Mouse (Mus musculus) kidney, adult 2 months (tissue): Measurements from ENCODE around the gene Tle1. TPM values are rescaled to one million over a fixed set of nuclear protein-coding genes. Genes with fewer than 3 reads are reported as not detected.

Experiments
- DNase-seq: peaks from one replicate; pipeline ENCODE4 v3.0.0; 2021
- H3K27ac ChIP-seq: fragments of 200-500 bp; 2 replicates; pipeline ENCODE4 v1.5.1; 2012; ENCODE audit warnings: low read depth, low read length, control low read depth, inconsistent platforms; ENCODE audit not compliant: insufficient read depth
- H3K27me3 ChIP-seq: fragments of 200-500 bp; replicated peaks from 2 replicates; pipeline ENCODE4 v1.6.1; 2012; ENCODE audit warnings: mild to moderate bottlenecking, moderate library complexity, low read length, inconsistent platforms; ENCODE audit not compliant: control insufficient read depth, insufficient read depth
- H3K36me3 ChIP-seq: fragments of 200-500 bp; 2 replicates; pipeline ENCODE4 v1.6.1; 2012; ENCODE audit warnings: mild to moderate bottlenecking, moderate library complexity, low read length, inconsistent platforms; ENCODE audit not compliant: control insufficient read depth, insufficient read depth
- H3K4me1 ChIP-seq: fragments of 200-500 bp; 2 replicates; pipeline ENCODE4 v1.6.1; 2011; ENCODE audit warnings: low read length; ENCODE audit not compliant: control insufficient read depth, insufficient read depth
- H3K4me3 ChIP-seq: fragments of 200-500 bp; 2 replicates; pipeline ENCODE4 v1.5.1; 2011; ENCODE audit warnings: mild to moderate bottlenecking, low read depth, low read length, control low read depth; ENCODE audit not compliant: insufficient read depth
- CTCF ChIP-seq: fragments of 200-500 bp; conservative IDR thresholded peaks from 2 replicates; pipeline ENCODE4 v1.5.1; 2011; ENCODE audit warnings: low read depth, mild to moderate bottlenecking, control low read depth, low read length, moderate library complexity, mixed read lengths; ENCODE audit not compliant: insufficient read depth, insufficient read length
- POLR2A ChIP-seq: fragments of 200-500 bp; IDR thresholded peaks from one replicate; pipeline ENCODE4 v1.6.1; 2011; ENCODE audit warnings: low read depth, low read length, control low read depth
- WGBS: fragments of 180-500 bp; shearing (Covaris S2); methylation state at CpG from one replicate; pipeline ENCODE4 v1.1.7; 2018; 5-methylcytosine and 5-hydroxymethylcytosine counted together
- polyA plus RNA-seq: library from polyadenylated mRNA; depleted of rRNA; stranded (reverse); fragments of >200 nt; gene quantifications from 2 replicates; pipeline ENCODE4 v1.2.3, GENCODE M21; 2012

Gene Tle1
- polyA plus RNA-seq, 1 experiment = 16.8 TPM

DNA sequence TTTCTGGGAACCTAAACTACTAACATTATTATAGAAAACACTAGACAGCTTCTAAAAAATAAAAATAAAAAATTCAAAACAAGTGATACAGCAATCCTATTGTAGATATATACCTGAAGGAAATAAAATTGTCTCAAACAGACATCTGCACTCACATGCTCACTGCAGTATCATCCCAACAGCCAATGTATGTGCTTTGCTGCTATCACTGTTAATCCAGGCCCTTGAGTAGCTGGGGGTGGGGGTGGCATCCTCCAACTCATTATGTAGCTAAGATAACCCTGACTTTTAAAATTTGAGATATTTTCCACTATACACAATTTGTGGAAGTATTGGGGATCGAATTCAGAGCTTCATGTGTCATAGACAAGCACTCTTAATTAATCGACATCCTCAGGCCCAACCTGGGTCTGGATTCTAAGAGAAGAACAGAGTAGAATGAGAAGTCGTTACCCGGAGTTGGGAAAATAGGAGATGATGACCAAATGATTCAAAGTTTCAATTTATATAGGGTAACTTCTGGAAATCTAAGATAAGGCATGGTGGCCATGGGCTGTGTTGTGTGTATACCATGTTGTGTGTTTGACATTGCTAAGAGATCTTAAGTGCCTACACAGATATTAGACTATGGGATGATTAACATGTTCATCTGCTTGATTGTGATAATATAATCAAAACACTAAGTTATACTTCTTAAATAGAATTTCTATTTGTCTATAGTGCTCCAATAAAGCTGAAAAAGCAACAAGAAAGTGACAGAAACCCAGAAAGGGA lies 38.1 kb downstream of the Tle1 start:
- no peak overlapping the region for H3K4me3 ChIP-seq
- 95% methylated on average over 4 of the region's 4 CpGs for WGBS
- H3K27me3 ChIP-seq = no peaks in the 10 kb centered on the region
- DNase-seq = no peak
- peaks cover 4% of the 10 kb centered on the region; the same call in 1 of the 2 replicates for H3K4me1 ChIP-seq
- TF ChIP-seq POLR2A (no peak), CTCF (no peak)
- H3K36me3 ChIP-seq = no peaks in the 10 kb centered on the region; the same call in 1 of the 2 replicates
- no peak overlapping the region for H3K27ac ChIP-seq

DNA sequence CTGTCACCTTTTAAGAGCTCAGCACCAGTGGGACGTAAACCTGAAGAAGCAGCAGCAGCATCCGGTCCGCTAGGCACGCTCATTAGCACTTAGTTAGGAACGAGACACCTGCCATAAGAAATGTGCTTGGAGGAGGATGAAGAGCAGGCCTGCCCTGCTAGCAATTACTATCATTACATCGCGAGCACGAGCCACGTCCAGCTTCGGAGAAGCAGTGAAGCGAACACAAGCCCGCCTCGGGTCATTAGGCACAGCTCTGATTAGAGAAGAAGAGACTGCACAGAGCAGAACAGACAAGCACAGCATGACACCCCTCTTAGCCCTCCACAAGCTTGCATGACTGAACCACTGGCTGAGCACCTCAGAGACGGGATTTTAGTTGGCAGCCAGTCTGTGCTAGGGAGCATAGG lies 40.6 kb downstream of the Tle1 start:
- Histone ChIP-seq H3K27ac (no peak overlapping the region), H3K4me1 (no peaks in the 10 kb centered on the region; the same call in 1 of the 2 replicates), H3K4me3 (no peak overlapping the region), H3K27me3 (no peaks in the 10 kb centered on the region), H3K36me3 (no peaks in the 10 kb centered on the region; the same call in 1 of the 2 replicates)
- peak; percentile 15 for DNase-seq
- no peak for TF ChIP-seq POLR2A
- TF ChIP-seq CTCF = no peak
- 57% methylated on average over 14 of the region's 14 CpGs for WGBS

DNA sequence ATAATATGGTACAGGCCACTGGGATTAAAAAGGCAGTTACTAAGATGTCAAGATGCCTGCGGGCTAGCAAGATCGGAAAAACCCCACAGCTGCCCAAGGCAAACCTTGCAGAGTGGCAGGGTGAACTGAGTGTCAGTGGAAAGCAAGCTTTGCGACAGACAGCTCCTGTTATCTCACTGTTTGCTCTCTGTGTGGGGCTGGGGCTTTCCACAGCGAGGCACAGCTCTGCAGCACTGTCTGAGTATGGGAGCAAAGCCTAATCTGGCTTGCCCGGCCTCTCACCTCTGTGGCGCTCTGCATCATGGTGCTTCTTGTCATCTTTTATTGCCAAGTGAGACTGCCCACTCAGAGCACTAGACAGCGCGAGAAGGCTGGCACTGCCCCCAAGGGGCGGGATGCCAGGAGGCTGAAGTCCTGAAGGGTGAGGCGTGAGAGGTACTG lies 42.8 kb downstream of the Tle1 start:
- no peaks in the 10 kb centered on the region for H3K27me3 ChIP-seq
- WGBS = 66% methylated on average over 10 of the region's 10 CpGs
- no peak for DNase-seq
- no peak overlapping the region for H3K4me3 ChIP-seq
- H3K4me1 ChIP-seq = no peaks in the 10 kb centered on the region; the same call in 1 of the 2 replicates
- TF ChIP-seq CTCF (no peak), POLR2A (no peak)
- no peak overlapping the region for H3K27ac ChIP-seq
- no peaks in the 10 kb centered on the region for H3K36me3 ChIP-seq

DNA sequence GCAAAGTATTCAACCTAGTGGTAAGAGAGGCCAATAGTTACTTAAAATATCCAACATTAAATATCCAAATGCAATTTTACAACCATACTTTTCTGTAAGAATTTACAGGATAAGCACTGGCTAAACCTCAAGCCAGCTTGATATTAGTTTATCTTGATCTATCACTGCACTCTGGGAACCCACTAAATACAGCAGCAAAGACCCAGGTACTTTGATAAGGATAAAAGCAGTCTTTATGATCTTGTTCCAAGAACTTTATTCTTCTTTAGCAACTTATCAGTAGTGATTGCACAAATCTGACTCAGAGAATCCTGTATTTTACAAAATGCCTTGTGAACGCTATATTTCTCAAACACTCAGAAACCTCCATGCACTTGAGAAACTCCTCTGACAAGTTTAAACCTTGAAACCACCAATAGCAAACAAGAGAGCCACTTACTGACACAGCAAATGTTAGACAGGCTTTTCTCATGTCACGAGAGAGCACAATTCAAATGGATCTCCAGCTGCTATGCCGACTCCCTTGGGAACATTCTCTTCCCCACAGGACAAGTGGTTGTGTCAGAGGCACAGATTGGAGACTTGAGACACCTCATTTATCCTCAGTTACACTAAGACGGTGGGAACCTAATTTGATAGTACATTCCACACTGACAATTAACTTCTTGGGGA lies 50.1 kb downstream of the Tle1 start:
- H3K27ac ChIP-seq = no peak overlapping the region
- TF ChIP-seq POLR2A (no peak), CTCF (no peak)
- DNase-seq = no peak
- no peak overlapping the region for H3K4me3 ChIP-seq
- H3K36me3 ChIP-seq = no peaks in the 10 kb centered on the region
- no peaks in the 10 kb centered on the region for H3K4me1 ChIP-seq
- H3K27me3 ChIP-seq = no peaks in the 10 kb centered on the region
- WGBS = 67% methylated on average over 4 of the region's 4 CpGs

DNA sequence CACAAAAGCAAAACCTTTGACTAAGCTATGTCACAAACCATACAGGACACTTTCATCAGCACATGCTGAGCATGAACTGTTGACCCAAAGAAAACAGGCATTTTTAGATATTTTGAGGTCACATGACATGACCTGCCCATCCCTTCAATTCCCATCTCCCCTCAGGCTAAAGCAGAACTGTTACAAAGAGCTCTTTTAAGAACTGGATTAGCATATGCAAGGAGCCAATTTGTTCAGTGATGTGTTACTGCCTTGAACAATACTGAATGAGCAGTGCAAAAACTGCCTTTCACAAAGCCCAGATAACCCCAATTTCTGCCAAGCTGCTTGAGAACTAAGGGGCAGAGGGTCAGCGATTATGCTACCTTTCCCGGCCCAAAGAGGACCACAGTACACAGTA lies 54.7 kb downstream of the Tle1 start:
- Histone ChIP-seq H3K4me1 (no peaks in the 10 kb centered on the region), H3K27me3 (no peaks in the 10 kb centered on the region), H3K36me3 (no peaks in the 10 kb centered on the region), H3K4me3 (no peak overlapping the region), H3K27ac (no peak overlapping the region)
- 75% methylated on average over 2 of the region's 2 CpGs for WGBS
- no peak for TF ChIP-seq CTCF
- TF ChIP-seq POLR2A = no peak
- DNase-seq = no peak

DNA sequence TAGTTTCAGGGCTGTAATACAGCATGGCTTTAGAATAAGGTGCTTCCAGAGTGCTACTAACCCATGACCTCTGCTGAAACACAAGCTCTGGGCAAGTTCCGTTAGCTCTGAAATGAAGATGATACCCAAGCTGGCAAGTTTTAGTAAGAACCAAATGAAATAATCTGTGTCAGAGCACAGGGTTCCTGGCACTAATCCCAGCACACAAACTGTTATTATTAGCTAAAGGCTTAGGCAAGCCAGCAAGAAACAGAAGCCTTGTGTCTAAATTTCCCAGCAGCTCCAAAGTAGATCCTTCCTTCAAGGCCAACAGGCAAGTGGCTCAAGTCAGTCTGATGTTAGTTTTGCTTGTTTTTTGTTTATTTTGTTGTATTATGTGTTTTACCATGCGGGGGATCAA lies 56.2 kb downstream of the Tle1 start:
- H3K4me3 ChIP-seq = no peak overlapping the region
- WGBS = 74% methylated on average over 2 of the region's 2 CpGs
- DNase-seq = no peak
- no peak overlapping the region for H3K27ac ChIP-seq
- no peaks in the 10 kb centered on the region for H3K36me3 ChIP-seq
- H3K27me3 ChIP-seq = no peaks in the 10 kb centered on the region
- no peak for TF ChIP-seq POLR2A
- TF ChIP-seq CTCF = no peak
- no peaks in the 10 kb centered on the region for H3K4me1 ChIP-seq

DNA sequence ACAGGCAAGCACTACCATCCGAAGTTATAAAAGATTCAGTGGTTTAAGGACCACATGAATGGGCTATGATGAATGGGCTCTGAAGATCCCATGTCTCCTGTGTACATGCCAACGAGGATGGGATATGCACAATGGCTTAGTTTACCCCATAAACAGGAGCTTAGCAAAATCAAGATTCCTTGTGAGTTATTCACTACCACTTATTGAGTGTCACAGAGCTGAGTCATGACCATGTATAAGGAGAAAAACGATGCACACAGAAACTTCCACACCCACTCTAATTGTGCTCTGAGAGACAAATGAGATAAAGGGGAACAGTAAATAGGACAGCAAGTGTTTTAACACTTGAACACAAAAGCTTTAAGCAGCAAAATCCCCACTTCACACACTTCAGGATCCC lies 60.0 kb downstream of the Tle1 start:
- Histone ChIP-seq H3K27me3 (no peaks in the 10 kb centered on the region), H3K36me3 (peaks cover 2% of the 10 kb centered on the region; the same call in 1 of the 2 replicates), H3K4me1 (no peaks in the 10 kb centered on the region), H3K27ac (no peak overlapping the region), H3K4me3 (no peak overlapping the region)
- DNase-seq = no peak
- 71% methylated on average over 3 of the region's 3 CpGs for WGBS
- TF ChIP-seq CTCF = no peak
- no peak for TF ChIP-seq POLR2A
